Mouse (Mus musculus): ENCODE results near the gene Cyp2d10. TPM values are rescaled to one million over a fixed set of nuclear protein-coding genes. Genes with fewer than 3 reads are reported as not detected.

The Cyp2d10 gene
- polyA plus RNA-seq, 1 experiment from 2014 or later: not detected

GRCm38 (mm10) chr15:82435011-82435410, 28.0 kb upstream of the Cyp2d10 start:
- ATAC-seq (replicated peaks; ENCODE audit: low FRiP score): no peak

GRCm38 (mm10) chr15:82434541-82434940, 27.5 kb upstream of the Cyp2d10 start:
- H3K27me3 ChIP-seq (ENCODE audit: control insufficient read depth, insufficient read depth, low read length): no peaks in the 10 kb centered on the region
- H3K4me3 ChIP-seq (ENCODE audit: low read depth, low read length): no peak overlapping the region
- ATAC-seq (replicated peaks; ENCODE audit: low FRiP score) (no peak), DNase-seq (ENCODE audit: low spot score) (no peak)
- H3K4me2 ChIP-seq (ENCODE audit: low read depth, low read length, severe bottlenecking): no peak overlapping the region
- no peaks in the 10 kb centered on the region; the same call in 1 of the 2 replicates for H3K9me3 ChIP-seq (ENCODE audit: control insufficient read depth, low read length)
- no peaks in the 10 kb centered on the region for H3K4me1 ChIP-seq (replicated peaks; ENCODE audit: control insufficient read depth, insufficient read depth, low read length)
- 92% methylated on average over 3 of the region's 3 CpGs for WGBS
- H3K9ac ChIP-seq (ENCODE audit: low read length): no peak overlapping the region
- H3K27ac ChIP-seq (ENCODE audit: low read depth, low read length): no peak overlapping the region
- H3K36me3 ChIP-seq (ENCODE audit: control insufficient read depth, insufficient read depth, low read length): no peaks in the 10 kb centered on the region

More at GRCm38 (mm10) chr15:82435011-82435410, 28.0 kb upstream of the Cyp2d10 start:
- no peak overlapping the region for H3K27ac ChIP-seq (ENCODE audit: low read depth, low read length)
- 90% methylated on average over 3 of the region's 3 CpGs for WGBS
- no peak overlapping the region for H3K4me3 ChIP-seq (ENCODE audit: low read depth, low read length)
- H3K27me3 ChIP-seq (ENCODE audit: control insufficient read depth, insufficient read depth, low read length): no peaks in the 10 kb centered on the region
- no peak overlapping the region for H3K9ac ChIP-seq (ENCODE audit: low read length)
- H3K4me2 ChIP-seq (ENCODE audit: low read depth, low read length, severe bottlenecking): no peak overlapping the region
- H3K9me3 ChIP-seq (ENCODE audit: control insufficient read depth, low read length): no peaks in the 10 kb centered on the region; the same call in 1 of the 2 replicates
- DNase-seq (ENCODE audit: low spot score): no peak
- H3K4me1 ChIP-seq (replicated peaks; ENCODE audit: control insufficient read depth, insufficient read depth, low read length): no peaks in the 10 kb centered on the region
- no peaks in the 10 kb centered on the region for H3K36me3 ChIP-seq (ENCODE audit: control insufficient read depth, insufficient read depth, low read length)

GRCm38 (mm10) chr15:82433621-82434020, 26.6 kb upstream of the Cyp2d10 start:
- Histone ChIP-seq H3K4me1 (replicated peaks; ENCODE audit: control insufficient read depth, insufficient read depth, low read length) (no peaks in the 10 kb centered on the region), H3K9me3 (ENCODE audit: control insufficient read depth, low read length) (no peaks in the 10 kb centered on the region; the same call in 1 of the 2 replicates), H3K9ac (ENCODE audit: low read length) (no peak overlapping the region), H3K27ac (ENCODE audit: low read depth, low read length) (no peak overlapping the region), H3K4me3 (ENCODE audit: low read depth, low read length) (no peak overlapping the region), H3K36me3 (ENCODE audit: control insufficient read depth, insufficient read depth, low read length) (no peaks in the 10 kb centered on the region), H3K27me3 (ENCODE audit: control insufficient read depth, insufficient read depth, low read length) (no peaks in the 10 kb centered on the region), H3K4me2 (ENCODE audit: low read depth, low read length, severe bottlenecking) (no peak overlapping the region)
- DNase-seq (ENCODE audit: low spot score) (no peak), ATAC-seq (replicated peaks; ENCODE audit: low FRiP score) (no peak)
- WGBS: 95% methylated on average over 3 of the region's 3 CpGs

- H3K9ac ChIP-seq (ENCODE audit: low read length): no peak within 1 kb of the TSS
- no peaks in the 10 kb centered on the region for H3K4me1 ChIP-seq (replicated peaks; ENCODE audit: control insufficient read depth, insufficient read depth, low read length)
- no peak within 1 kb of the TSS for H3K4me2 ChIP-seq (ENCODE audit: low read depth, low read length, severe bottlenecking)
- ATAC-seq (replicated peaks; ENCODE audit: low FRiP score): no peak
- no peaks in the 10 kb centered on the region for H3K36me3 ChIP-seq (ENCODE audit: control insufficient read depth, insufficient read depth, low read length)
- DNase-seq (ENCODE audit: low spot score): no peak
- no peaks in the 10 kb centered on the region for H3K27me3 ChIP-seq (ENCODE audit: control insufficient read depth, insufficient read depth, low read length)
- H3K27ac ChIP-seq (ENCODE audit: low read depth, low read length): no peak within 1 kb of the TSS
- no peak within 1 kb of the TSS for H3K4me3 ChIP-seq (ENCODE audit: low read depth, low read length)
- H3K9me3 ChIP-seq (ENCODE audit: control insufficient read depth, low read length): no peaks in the 10 kb centered on the region; the same call in 1 of the 2 replicates
These were observed 26.1 kb upstream of the Cyp2d10 start, which contains the start of gene Cyp2d9 for GRCm38 (mm10) chr15:82433137-82433536. Gene Cyp2d9 (plus strand): TSS chr15:82433437.

- no peak overlapping the region for H3K4me3 ChIP-seq (ENCODE audit: low read depth, low read length)
- 77% methylated on average over 3 of the region's 3 CpGs for WGBS
These were observed 16.5 kb upstream of the Cyp2d10 start for GRCm38 (mm10) chr15:82423471-82423870.

GRCm38 (mm10) chr15:82422935-82423334, 15.9 kb upstream of the Cyp2d10 start:
- Histone ChIP-seq H3K9ac (ENCODE audit: low read length) (no peak overlapping the region), H3K27ac (ENCODE audit: low read depth, low read length) (no peak overlapping the region), H3K27me3 (ENCODE audit: control insufficient read depth, insufficient read depth, low read length) (no peaks in the 10 kb centered on the region), H3K4me2 (ENCODE audit: low read depth, low read length, severe bottlenecking) (no peak overlapping the region), H3K36me3 (ENCODE audit: control insufficient read depth, insufficient read depth, low read length) (no peaks in the 10 kb centered on the region), H3K9me3 (ENCODE audit: control insufficient read depth, low read length) (no peaks in the 10 kb centered on the region), H3K4me1 (replicated peaks; ENCODE audit: control insufficient read depth, insufficient read depth, low read length) (no peaks in the 10 kb centered on the region), H3K4me3 (ENCODE audit: low read depth, low read length) (no peak overlapping the region)
- 78% methylated on average over 4 of the region's 4 CpGs for WGBS
- no peak for DNase-seq (ENCODE audit: low spot score)
- no peak for ATAC-seq (replicated peaks; ENCODE audit: low FRiP score)

More at GRCm38 (mm10) chr15:82423471-82423870, 16.5 kb upstream of the Cyp2d10 start:
- Histone ChIP-seq H3K27ac (ENCODE audit: low read depth, low read length) (no peak overlapping the region), H3K36me3 (ENCODE audit: control insufficient read depth, insufficient read depth, low read length) (no peaks in the 10 kb centered on the region), H3K9ac (ENCODE audit: low read length) (no peak overlapping the region), H3K4me1 (replicated peaks; ENCODE audit: control insufficient read depth, insufficient read depth, low read length) (no peaks in the 10 kb centered on the region), H3K4me2 (ENCODE audit: low read depth, low read length, severe bottlenecking) (no peak overlapping the region), H3K27me3 (ENCODE audit: control insufficient read depth, insufficient read depth, low read length) (no peaks in the 10 kb centered on the region), H3K9me3 (ENCODE audit: control insufficient read depth, low read length) (no peaks in the 10 kb centered on the region)
- ATAC-seq (replicated peaks; ENCODE audit: low FRiP score) (no peak), DNase-seq (ENCODE audit: low spot score) (no peak)

- no peak overlapping the region for H3K27ac ChIP-seq (ENCODE audit: low read depth, low read length)
- 0 out of 2 replicates have a peak, but pooled peaks cover 2% of the 10 kb centered on the region for H3K4me1 ChIP-seq (replicated peaks; ENCODE audit: control insufficient read depth, insufficient read depth, low read length)
- no peak for ATAC-seq (replicated peaks; ENCODE audit: low FRiP score)
- no peaks in the 10 kb centered on the region for H3K27me3 ChIP-seq (ENCODE audit: control insufficient read depth, insufficient read depth, low read length)
- H3K36me3 ChIP-seq (ENCODE audit: control insufficient read depth, insufficient read depth, low read length): no peaks in the 10 kb centered on the region
- H3K9ac ChIP-seq (ENCODE audit: low read length): no peak overlapping the region
- no peaks in the 10 kb centered on the region for H3K9me3 ChIP-seq (ENCODE audit: control insufficient read depth, low read length)
- DNase-seq (ENCODE audit: low spot score): no peak
- WGBS: 82% methylated on average over 1 of the region's 1 CpGs
- H3K4me2 ChIP-seq (ENCODE audit: low read depth, low read length, severe bottlenecking): no peak overlapping the region
- H3K4me3 ChIP-seq (ENCODE audit: low read depth, low read length): no peak overlapping the region
These were observed 11.6 kb upstream of the Cyp2d10 start for GRCm38 (mm10) chr15:82418616-82419015.

- ATAC-seq (replicated peaks; ENCODE audit: low FRiP score) (peak; percentile 75), DNase-seq (ENCODE audit: low spot score) (peak; percentile 77)
- H3K27ac ChIP-seq (ENCODE audit: low read depth, low read length): no peak overlapping the region
- no peaks in the 10 kb centered on the region for H3K36me3 ChIP-seq (ENCODE audit: control insufficient read depth, insufficient read depth, low read length)
- H3K4me2 ChIP-seq (ENCODE audit: low read depth, low read length, severe bottlenecking): peak overlapping the region; percentile 26; the same call in 1 of the 2 replicates
- H3K4me1 ChIP-seq (replicated peaks; ENCODE audit: control insufficient read depth, insufficient read depth, low read length): 0 out of 2 replicates have a peak, but pooled peaks cover 2% of the 10 kb centered on the region
- no peaks in the 10 kb centered on the region for H3K9me3 ChIP-seq (ENCODE audit: control insufficient read depth, low read length)
- WGBS: 26% methylated on average over 16 of the region's 16 CpGs
- no peaks in the 10 kb centered on the region for H3K27me3 ChIP-seq (ENCODE audit: control insufficient read depth, insufficient read depth, low read length)
- H3K4me3 ChIP-seq (ENCODE audit: low read depth, low read length): no peak overlapping the region
- peak overlapping the region; percentile 37; the same call in 1 of the 2 replicates for H3K9ac ChIP-seq (ENCODE audit: low read length)
These were observed 10.1 kb upstream of the Cyp2d10 start for GRCm38 (mm10) chr15:82416797-82417789.
